ENCODE assay signal across 13 mouse cellular contexts in genomic region chr1:87856823-87857222, GRCm38 (mm10). TPM values are rescaled to one million over a fixed set of nuclear protein-coding genes. Genes with fewer than 3 reads are reported as not detected.
A peak's percentile ranks its signal among the peaks of the same experiment; 100 is the strongest.
DNase-seq lines count a peak whose midpoint lies in the region; ATAC-seq and TF ChIP-seq lines count a peak whose summit lies in the region.
"Had no signal": no experiment of that assay in that cellular context is flagged by ENCODE, and none has a peak within 500 bp of the region (broad histone marks: within the 10 kb centered on the region; RNA-seq: fewer than 3 reads in every experiment).

No protein-coding gene starts in this region.

- H3K4me1 ChIP-seq in spleen, adult 2 months (ENCODE audit: control insufficient read depth, insufficient read depth, insufficient read length) = peaks cover 21% of the 10 kb centered on the region; the same call in 1 of the 2 replicates
- H3K4me1 ChIP-seq in brown adipose tissue, adult 24 weeks (ENCODE audit: control insufficient read depth, insufficient read depth, insufficient read length, low read length) = peaks cover 38% of the 10 kb centered on the region
- peaks cover 14% of the 10 kb centered on the region for H3K4me1 ChIP-seq in forebrain, postnatal 0 days (ENCODE audit: insufficient read depth)

- no peaks in the 10 kb centered on the region for H3K27me3 ChIP-seq in spleen, adult 2 months (ENCODE audit: control insufficient read depth, insufficient read depth, low read length)
- no peaks in the 10 kb centered on the region for H3K27me3 ChIP-seq in splenic B cell, adult 2 months (ENCODE audit: control insufficient read depth, insufficient read depth, low read length, poor library complexity, severe bottlenecking)
- no peaks in the 10 kb centered on the region for H3K27me3 ChIP-seq in forebrain, postnatal 0 days (ENCODE audit: insufficient read depth, low read length)
- H3K27me3 ChIP-seq: heart, embryonic 13.5 days; hindbrain, embryonic 15.5 days; limb, embryonic 15.5 days had no signal

- WGBS in spleen, adult 2 months = 18% methylated on average over 3 of the region's 3 CpGs
- 69% methylated on average over 3 of the region's 3 CpGs for WGBS in forebrain, postnatal 0 days

- no peaks in the 10 kb centered on the region for H3K9me3 ChIP-seq in forebrain, postnatal 0 days (ENCODE audit: low read length)
- H3K9me3 ChIP-seq: heart, embryonic 13.5 days; hindbrain, embryonic 15.5 days; limb, embryonic 15.5 days; midbrain, embryonic 10.5 days had no signal

- no peak overlapping the region for H3K9ac ChIP-seq in forebrain, postnatal 0 days
- H3K9ac ChIP-seq: heart, embryonic 13.5 days; hindbrain, embryonic 15.5 days; limb, embryonic 15.5 days had no signal

- ATAC-seq in forebrain, postnatal 0 days = no peak

- H3K36me3 ChIP-seq in spleen, adult 2 months (ENCODE audit: control insufficient read depth, insufficient read depth, low read length) = no peaks in the 10 kb centered on the region
- H3K36me3 ChIP-seq in splenic B cell, adult 2 months (ENCODE audit: control insufficient read depth, insufficient read depth, low read length, poor library complexity, severe bottlenecking) = peaks cover 2% of the 10 kb centered on the region
- no peaks in the 10 kb centered on the region for H3K36me3 ChIP-seq in forebrain, postnatal 0 days (ENCODE audit: insufficient read depth)
- H3K36me3 ChIP-seq: heart, embryonic 13.5 days; hindbrain, embryonic 15.5 days; limb, embryonic 15.5 days; midbrain, embryonic 10.5 days had no signal

- TF ChIP-seq CTCF in spleen, adult 2 months (IDR thresholded peaks at IDR 0.05; ENCODE audit: extremely low read depth, insufficient read depth, insufficient read length, insufficient replicate concordance) = no peak
- no peak for TF ChIP-seq CTCF in forebrain, postnatal 0 days (IDR thresholded peaks at IDR 0.05; ENCODE audit: low read depth)

- no peak overlapping the region for H3K4me2 ChIP-seq in forebrain, postnatal 0 days (ENCODE audit: low read depth)
- H3K4me2 ChIP-seq: heart, embryonic 13.5 days; hindbrain, embryonic 15.5 days; limb, embryonic 15.5 days had no signal

- no peak for TF ChIP-seq POLR2A in spleen, adult 2 months (IDR thresholded peaks at IDR 0.05; ENCODE audit: low read depth, low read length)

- peak overlapping the region; percentile 86 for H3K27ac ChIP-seq in spleen, adult 2 months (ENCODE audit: insufficient read depth, low read length)
- peak overlapping the region; percentile 78; the same call in 1 of the 2 replicates for H3K27ac ChIP-seq in brown adipose tissue, adult 24 weeks (replicated peaks; ENCODE audit: low read depth, low read length)
- H3K27ac ChIP-seq in forebrain, postnatal 0 days (ENCODE audit: low read depth, low read length) = no peak overlapping the region
- H3K27ac ChIP-seq: heart, embryonic 13.5 days; hindbrain, embryonic 15.5 days; limb, embryonic 15.5 days; midbrain, embryonic 10.5 days; stomach, postnatal 0 days had no signal

- no peak overlapping the region for H3K4me3 ChIP-seq in spleen, adult 2 months (ENCODE audit: extremely low read depth, insufficient read depth, insufficient read length)
- no peak overlapping the region for H3K4me3 ChIP-seq in brown adipose tissue, adult 24 weeks (ENCODE audit: insufficient read depth, low read depth, low read length)
- H3K4me3 ChIP-seq in forebrain, postnatal 0 days (ENCODE audit: low read depth, low read length) = no peak overlapping the region
- H3K4me3 ChIP-seq: heart, embryonic 13.5 days; hindbrain, embryonic 15.5 days; limb, embryonic 15.5 days; midbrain, embryonic 10.5 days had no signal

- peak; percentile 70 for DNase-seq in layer of hippocampus, adult 9-11 months
- no peak for DNase-seq in layer of hippocampus, adult 9-10 months (ENCODE audit: low spot score)
- peak in 1 of 2 experiments; percentile 50 for DNase-seq in spleen, adult 2 months (ENCODE audit: low read depth in 1 of 2, low spot score in 2 of 2)
- no peak for DNase-seq in spleen, adult 12 weeks (ENCODE audit: low spot score)
- DNase-seq in splenic B cell, adult 2 months (ENCODE audit: low read depth, low spot score) = peak; percentile 79
- DNase-seq in forebrain, postnatal 0 days = no peak
- DNase-seq: kidney, adult 8-10 months had no signal

RNA-seq across cellular contexts. Expression of gene Dgkd, which starts 3.7 kb away (rescaled TPM):
- 62.4 and 69.4 TPM in 2 replicates for polyA plus RNA-seq in spleen, adult 2 months (2012; rRNA removed)
- 59.1 and 61.6 TPM in 2 replicates for polyA plus RNA-seq in brown adipose tissue, adult 24 weeks (2012; ENCODE audit: insufficient read depth, insufficient read length, missing spikeins)
- 80.2 and 80.4 TPM in 2 replicates for total RNA-seq in forebrain, postnatal 0 days (2014; rRNA removed)
- 30.1 and 37.1 TPM in 2 replicates for polyA plus RNA-seq in forebrain, postnatal 0 days (2015; fragmentation: Nextera tagmentation; extraction: Ambion mirVana)

RNA-seq across cellular contexts. Expression of gene Sag, which starts 53.3 kb away (rescaled TPM):
- polyA plus RNA-seq in spleen, adult 2 months (2012; rRNA removed) = 0.22 and 0.57 TPM in 2 replicates
- polyA plus RNA-seq in brown adipose tissue, adult 24 weeks (2012; ENCODE audit: insufficient read depth, insufficient read length, missing spikeins) = 0.59 and 1.4 TPM in 2 replicates
- total RNA-seq in forebrain, postnatal 0 days (2014; rRNA removed) = 0.76 and 1.3 TPM in 2 replicates
- 1.4 and 1.6 TPM in 2 replicates for polyA plus RNA-seq in forebrain, postnatal 0 days (2015; fragmentation: Nextera tagmentation; extraction: Ambion mirVana)

Comparison
In these comparisons a context has a peak if more than half of its experiments do, and no peak if none do; other contexts are left out.
1. DNase-seq: peak in layer of hippocampus, adult 9-11 months (single experiment) and splenic B cell, adult 2 months (single experiment); none in layer of hippocampus, adult 9-10 months (single experiment), spleen, adult 12 weeks (single experiment) and forebrain, postnatal 0 days (single experiment).